Mouse (Mus musculus): ENCODE results near the gene Gm2916. TPM values are rescaled to one million over a fixed set of nuclear protein-coding genes. Genes with fewer than 3 reads are reported as not detected.
"Not testable (repeated sequence)": the region's sequence is repeated elsewhere in the genome, so short reads cannot be mapped to it uniquely, and the experiment has no call there.

Gm2916 gene
- polyA plus RNA-seq (2012; rRNA removed), result not detected in 2 replicates

- DNase-seq (ENCODE audit: low read depth), result not testable (repeated sequence)
These were observed at the start of gene Gm2916 for GRCm38 (mm10) chr14:3883872-3884271. Gm2916 (plus strand) TSS chr14:3884172.

GRCm38 (mm10) chr14:3845945-3846344 is 38.0 kb upstream of the Gm2916 start, which contains the start of gene Gm3033:
Gm3033 (plus strand) TSS chr14:3846245.
- not testable (repeated sequence) for DNase-seq (ENCODE audit: low read depth)

GRCm38 (mm10) chr14:3931456-3931855 is 47.5 kb downstream of the Gm2916 start, which contains the start of gene Gm3029:
Gm3029 (plus strand) TSS chr14:3931756.
- DNase-seq (ENCODE audit: low read depth), result not testable (repeated sequence)

- DNase-seq (ENCODE audit: low read depth), result not testable (repeated sequence)
These were observed 79.3 kb downstream of the Gm2916 start, which contains the start of gene Gm3095 for GRCm38 (mm10) chr14:3963247-3963646. Gm3095 (plus strand) TSS chr14:3963547.

Other genes starting within 250 kb of the Gm2916 start
- not detected in 2 replicates for gene Gm3012, start 249.7 kb upstream of the Gm2916 start, polyA plus RNA-seq (2012; rRNA removed)
- 0.20 and 0.23 TPM in 2 replicates for gene Gm3020, start 232.1 kb upstream of the Gm2916 start, polyA plus RNA-seq (2012; rRNA removed)
- not detected in 2 replicates for gene Gm3043, start 195.4 kb upstream of the Gm2916 start, polyA plus RNA-seq (2012; rRNA removed)
- gene Gm3002, start 74.1 kb upstream of the Gm2916 start, polyA plus RNA-seq (2012; rRNA removed), result 0.54 and 0.56 TPM in 2 replicates
- gene Gm3033, start 37.9 kb upstream of the Gm2916 start, polyA plus RNA-seq (2012; rRNA removed), result 0.15 TPM in 1 of 2 replicates, not detected in the other
- not detected in 2 replicates for gene Gm3029, start 47.6 kb downstream of the Gm2916 start, polyA plus RNA-seq (2012; rRNA removed)
- 0.36 TPM in 1 of 2 replicates, not detected in the other for gene Gm3095, start 79.4 kb downstream of the Gm2916 start, polyA plus RNA-seq (2012; rRNA removed)
- not detected in 2 replicates for gene Gm3099, start 114.2 kb downstream of the Gm2916 start, polyA plus RNA-seq (2012; rRNA removed)
- 0.42 TPM in 2 replicates for gene Gm5796, start 139.8 kb downstream of the Gm2916 start, polyA plus RNA-seq (2012; rRNA removed)
- not detected in 2 replicates for gene Gm3115, start 199.9 kb downstream of the Gm2916 start, polyA plus RNA-seq (2012; rRNA removed)
- 0.65 and 1.2 TPM in 2 replicates for gene Gm8108, start 226.4 kb downstream of the Gm2916 start, polyA plus RNA-seq (2012; rRNA removed)

Measured in gonadal fat pad, adult 2 months (tissue).